Mouse (Mus musculus) brain, embryonic 18.5 days (tissue): Measurements from ENCODE around the gene Edf1.

Source experiments
- DNase-seq: peaks from one replicate; pipeline ENCODE4 v3.0.0-alpha.2; 2012; ENCODE audit warnings: low read depth, low spot score

Gene Edf1

DNA sequence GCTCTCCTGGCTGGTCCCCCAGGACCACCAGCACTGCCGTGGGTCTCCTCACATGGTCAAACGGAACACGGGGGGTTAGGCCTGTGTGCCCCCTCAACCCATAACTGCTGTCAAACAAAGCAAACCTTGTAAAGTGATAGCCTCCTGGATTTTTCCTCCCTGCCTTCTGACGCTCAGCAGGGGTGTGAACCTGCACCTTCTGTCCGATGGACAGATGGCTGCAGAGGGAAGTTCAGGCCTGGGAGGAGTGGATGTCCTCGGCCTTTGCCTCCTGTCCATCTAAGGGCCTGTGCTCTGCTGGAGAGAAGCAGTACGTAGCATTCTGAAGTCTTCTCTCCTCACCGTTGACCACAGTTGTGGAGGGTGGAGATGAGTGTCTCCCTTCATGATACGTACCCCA lies 4.3 kb downstream of the Edf1 start:
- DNase-seq: no peak

GRCm38 (mm10) chr2:25565741-25566140 lies 8.1 kb downstream of the Edf1 start:
- DNase-seq: no peak

- DNase-seq: no peak
These were observed 8.9 kb downstream of the Edf1 start for GRCm38 (mm10) chr2:25566558-25566957.

DNA sequence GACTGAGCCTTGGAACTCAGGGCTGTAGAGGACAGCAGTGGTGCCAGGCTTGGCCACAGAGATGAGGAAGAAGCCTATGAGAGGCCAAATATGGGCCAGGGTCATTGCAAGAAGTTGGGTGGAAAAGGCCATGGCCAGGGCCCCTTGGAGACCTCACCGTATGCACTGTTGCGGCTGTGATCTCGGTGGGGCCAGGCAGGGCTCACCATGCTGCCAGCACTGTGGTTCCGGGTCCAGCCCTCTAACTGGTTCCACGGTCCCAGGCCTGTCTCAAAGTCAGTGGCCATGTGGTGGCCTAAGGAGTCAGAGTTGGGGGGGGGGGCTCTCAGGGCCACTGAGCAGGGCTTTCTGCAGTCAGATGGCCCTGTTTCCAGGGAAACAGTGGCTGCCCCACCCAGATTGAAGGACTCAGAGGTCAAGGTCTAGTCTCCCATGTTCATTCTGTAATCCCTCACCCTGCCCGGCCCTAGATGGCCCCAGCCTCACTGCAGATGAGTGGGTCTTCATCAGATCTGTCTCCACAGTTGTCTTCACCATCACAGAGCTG lies 10.9 kb downstream of the Edf1 start:
- DNase-seq: no peak

DNA sequence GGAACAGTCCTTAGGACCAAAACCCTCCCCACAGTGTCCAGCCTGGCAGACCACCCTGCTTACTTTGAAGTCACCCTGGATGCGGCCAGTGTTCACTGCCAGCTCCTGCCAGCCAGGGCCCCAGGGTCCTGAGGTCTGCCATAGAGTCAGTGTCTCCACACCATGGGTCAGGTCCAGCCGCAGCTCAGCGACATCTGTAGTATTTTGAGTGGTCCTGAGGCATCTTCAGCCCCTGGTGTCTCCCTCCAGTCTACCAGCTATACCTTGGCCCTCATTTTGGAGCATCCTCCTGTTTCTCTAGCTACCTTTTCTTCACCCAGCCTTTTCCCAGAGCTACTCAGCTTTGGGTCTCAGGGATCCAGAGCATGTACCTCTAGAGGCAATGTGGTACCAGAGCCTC lies 11.7 kb downstream of the Edf1 start:
- no peak for DNase-seq

- no peak for DNase-seq
These were observed 13.6 kb downstream of the Edf1 start for GRCm38 (mm10) chr2:25571221-25571620.

DNA sequence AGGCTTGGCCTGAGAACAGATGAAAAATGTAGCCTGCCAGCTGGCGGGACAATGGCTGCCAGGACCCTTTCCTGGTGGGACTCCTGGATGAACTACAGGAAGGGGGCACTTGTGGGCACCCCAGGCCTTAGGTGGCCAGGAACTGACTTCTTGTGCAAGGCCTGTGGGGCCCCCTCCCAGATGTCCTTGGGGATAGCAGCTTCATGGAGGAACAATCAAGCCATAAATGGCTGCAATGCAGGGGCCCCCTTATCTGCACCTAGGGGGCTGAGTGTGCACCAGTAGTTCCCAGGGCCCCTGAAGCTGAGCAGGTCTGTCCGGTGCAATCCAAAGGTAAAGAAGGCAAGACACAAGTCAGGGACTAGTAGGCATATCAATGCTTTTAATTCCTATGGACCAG lies 15.4 kb downstream of the Edf1 start:
- DNase-seq: no peak

DNA sequence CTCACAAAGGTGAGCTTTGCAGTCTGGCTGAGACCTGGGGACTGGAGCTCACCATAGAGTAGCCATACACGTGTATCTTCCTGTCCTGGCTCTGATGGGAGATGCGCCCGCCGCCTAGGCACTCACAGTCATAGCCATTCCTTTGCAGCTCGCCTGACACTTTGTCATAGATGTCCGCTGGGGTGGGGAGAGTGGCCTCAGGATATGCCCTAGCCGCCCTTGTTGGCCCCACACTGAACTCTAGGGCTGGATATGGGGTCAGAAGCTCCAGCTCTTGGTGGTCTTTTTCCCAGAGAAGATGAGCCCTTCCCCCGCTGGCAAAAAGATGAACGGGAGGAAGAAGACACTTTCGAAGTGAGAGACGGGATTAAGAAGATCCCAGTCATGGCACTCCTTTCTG lies 16.5 kb downstream of the Edf1 start:
- no peak for DNase-seq

DNA sequence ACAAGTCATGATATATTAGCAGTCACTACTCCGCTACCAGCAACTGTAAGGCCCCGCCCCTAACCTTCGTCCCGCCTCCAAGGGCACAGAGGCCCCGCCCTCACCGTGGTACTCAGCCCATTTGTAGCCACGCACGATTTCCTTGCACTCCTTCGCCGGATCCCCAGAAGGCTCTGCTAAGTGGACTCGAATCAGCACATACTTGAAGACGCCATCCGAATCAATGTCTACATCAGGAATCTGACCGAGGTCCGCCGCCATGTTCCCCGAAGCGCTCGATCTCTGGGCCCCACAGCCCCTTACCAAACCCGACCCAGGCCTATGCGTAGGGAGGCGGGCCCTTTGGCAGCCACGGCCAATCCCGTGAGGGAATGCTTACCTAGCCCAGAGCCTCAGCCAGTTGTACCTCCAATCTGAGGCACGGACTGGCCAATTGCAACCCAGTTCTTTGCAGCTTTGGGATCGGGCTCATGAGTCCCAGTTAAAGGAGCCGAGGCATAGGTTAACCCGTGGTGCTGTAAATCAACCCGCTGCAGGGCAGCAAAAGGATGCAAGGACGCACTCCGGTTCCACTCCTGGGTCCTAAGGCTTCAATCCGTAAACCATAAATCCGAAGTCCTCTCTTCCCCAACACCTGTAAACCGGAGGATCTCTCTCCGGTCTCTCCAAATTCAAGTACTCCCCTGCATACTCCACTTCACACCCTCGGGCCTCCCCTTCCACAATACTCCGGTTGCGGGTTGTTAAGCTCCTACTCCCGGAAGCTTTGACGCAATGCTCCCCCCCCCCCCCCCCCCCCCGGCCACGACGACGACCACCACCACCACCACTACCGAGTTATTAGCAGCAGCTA lies 17.2 kb downstream of the Edf1 start, which contains the start of the genes Mamdc4 and Phpt1:
Gene Mamdc4, minus strand, starts transcription at position 267 of the 853 bp plus-strand sequence.
Gene Phpt1, minus strand, starts transcription at position 646 of the 853 bp plus-strand sequence.
- DNase-seq: peak; percentile 98

DNA sequence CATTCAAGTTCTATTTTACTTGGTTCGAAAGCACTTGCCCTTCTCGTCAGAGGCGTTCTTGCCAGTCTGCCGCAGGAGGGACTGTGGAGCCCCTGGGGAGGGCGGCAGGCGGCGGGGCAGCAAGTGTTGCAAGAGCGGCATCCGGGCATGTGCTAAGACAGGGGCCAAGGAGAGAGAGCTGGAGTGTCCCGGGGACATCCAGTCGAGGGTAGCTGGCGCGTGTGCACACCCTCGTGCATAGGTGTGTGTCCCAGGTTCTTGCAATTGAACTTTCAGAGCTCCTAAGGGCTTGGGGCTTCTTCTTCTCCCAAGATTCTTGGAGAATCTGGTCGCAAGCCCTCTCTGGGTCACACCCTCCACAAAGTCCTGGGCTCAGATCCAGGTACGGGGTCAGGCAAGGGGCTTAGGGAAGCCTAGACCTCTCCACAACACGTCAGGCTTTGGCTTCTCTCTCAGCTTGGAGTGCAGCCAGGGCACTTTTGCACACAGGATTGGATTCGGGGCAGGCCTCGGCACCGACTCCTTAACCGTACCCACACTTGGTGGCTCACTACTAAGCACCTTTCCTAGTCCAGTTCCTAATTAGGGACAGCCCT lies 17.9 kb downstream of the Edf1 start:
- DNase-seq: no peak

- no peak for DNase-seq
These were observed 18.6 kb downstream of the Edf1 start for GRCm38 (mm10) chr2:25576028-25576850.

GRCm38 (mm10) chr2:25576965-25577891 lies 19.6 kb downstream of the Edf1 start:
- DNase-seq: no peak

DNA sequence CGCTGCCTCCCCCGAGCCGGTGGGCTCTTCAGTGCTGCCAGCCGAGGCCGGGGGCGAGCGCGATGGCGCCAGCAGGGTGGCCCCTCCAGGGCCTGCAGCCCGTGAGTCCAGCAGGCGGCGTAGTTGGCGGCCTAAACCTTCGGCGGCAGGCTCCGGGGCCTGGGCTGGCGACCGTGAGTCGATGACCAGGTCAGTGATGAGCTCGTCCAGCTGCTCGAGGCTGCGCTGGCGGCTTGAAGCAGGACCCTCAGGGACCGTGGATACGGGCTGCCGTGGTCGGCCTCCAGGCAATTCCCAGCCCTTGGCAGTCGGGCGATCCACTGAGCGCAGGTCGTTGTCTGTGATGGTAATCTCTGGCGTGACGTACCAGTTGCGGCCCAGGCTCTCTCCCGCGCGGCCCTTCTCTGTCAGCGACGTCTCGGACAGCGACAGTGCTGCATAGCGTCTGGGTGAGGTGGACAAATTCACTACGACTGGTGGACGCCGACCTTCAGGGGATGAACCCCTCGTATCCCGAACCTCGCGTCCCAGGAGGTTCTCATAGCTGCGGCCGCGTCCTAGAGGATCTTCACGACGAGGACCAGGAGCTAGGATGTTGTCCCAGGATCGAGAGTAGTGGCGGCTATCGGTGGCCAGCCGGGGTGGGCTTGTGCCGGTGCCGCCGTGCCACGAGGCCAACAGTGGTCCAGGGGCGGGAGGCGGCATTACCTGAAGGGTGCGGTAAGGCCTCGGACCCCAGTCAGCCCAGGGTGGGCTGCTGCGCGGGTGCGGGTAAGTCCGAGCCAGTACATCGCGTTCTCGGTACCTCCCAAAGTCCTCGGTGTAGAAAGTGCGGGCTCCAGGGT lies 20.5 kb downstream of the Edf1 start:
- DNase-seq: no peak

- no peak for DNase-seq
These were observed 21.4 kb downstream of the Edf1 start for GRCm38 (mm10) chr2:25578796-25579736.

DNA sequence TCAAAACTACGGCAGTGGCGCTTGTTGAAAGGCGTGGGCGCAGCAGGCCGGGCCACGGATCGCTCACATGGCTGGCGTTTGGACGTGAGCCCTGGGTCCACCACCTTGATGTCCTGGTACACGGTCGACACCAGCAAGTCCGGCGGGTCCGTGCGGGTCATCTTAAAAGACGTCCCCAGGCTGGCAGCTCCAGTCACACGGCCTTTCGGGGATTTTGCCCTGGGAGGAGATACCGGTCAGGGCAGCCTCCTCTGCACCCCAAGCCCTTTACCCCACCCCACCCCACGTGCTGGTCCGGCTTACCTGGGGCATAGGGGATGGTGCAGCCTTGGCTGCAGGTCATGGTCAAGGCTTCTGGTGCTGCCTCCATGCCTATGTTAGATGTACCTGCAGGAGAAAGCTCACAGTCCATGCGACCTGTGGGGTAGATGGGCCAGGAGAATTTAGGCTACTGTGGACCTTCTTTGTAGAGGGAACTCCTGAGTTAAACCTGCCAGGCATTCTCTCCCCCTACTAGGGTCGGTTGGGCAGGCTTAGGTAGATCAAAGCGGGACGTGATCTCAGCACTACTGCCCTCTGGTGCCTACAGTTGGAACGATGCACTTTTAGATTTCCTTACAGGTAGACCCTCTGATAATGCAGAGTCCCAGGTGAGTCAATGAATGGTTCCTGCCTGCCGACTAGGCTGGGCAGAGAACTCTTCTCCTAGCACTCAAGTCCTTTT lies 22.3 kb downstream of the Edf1 start:
- DNase-seq: no peak

DNA sequence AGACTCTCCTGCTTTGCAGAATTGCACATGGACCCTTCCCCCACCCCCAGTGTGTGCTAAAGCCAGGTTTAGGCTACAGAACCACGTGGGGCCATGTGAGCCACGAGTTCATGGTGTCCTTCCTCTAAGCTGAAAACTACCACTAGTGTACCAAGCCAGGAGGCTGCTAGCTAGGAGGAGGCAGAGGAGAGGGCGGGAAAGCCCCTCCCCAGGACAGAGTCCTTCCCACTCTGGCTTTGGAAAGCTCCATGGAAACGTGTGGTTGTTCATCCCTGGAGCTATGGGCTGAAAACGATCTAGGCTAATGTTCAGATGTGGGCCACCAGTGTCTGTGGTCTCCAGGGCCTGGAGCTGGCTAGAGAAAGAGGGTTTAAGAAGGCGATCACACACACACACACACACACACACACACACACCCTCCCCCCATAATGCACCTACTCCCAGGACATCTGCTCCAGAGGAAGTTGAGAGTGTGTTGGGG lies 23.0 kb downstream of the Edf1 start:
- no peak for DNase-seq

GRCm38 (mm10) chr2:25581294-25581864 lies 23.7 kb downstream of the Edf1 start, which contains the start of gene Ajm1:
Gene Ajm1 (minus strand): TSS chr2:25581757.
- DNase-seq: no peak
